In the genomic region with DNA sequence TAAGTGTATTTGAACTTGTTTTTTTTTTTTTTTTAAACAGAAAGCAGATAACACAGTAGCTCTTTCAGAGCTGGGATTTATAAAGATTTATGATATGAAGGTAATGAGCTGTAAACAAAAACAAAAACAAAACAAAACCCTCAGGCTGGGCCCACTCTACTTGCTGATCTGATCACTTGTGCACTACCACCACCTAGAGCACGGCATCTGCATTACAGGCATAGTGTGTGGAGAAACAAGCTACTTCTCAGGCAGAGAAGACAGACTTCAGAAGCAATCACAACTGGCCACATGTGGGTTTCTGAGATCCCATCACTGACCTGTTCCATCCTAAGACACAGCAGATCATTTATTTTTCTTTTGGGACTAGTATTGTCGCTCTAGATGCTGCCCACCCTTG, we compare ENCODE assay signal across 10 mouse cellular contexts. TPM values are rescaled to one million over a fixed set of nuclear protein-coding genes. Genes with fewer than 3 reads are reported as not detected.
DNase-seq lines count a peak whose midpoint lies in the region; ATAC-seq lines count a peak whose summit lies in the region.
"Had no signal": no experiment of that assay in that cellular context is flagged by ENCODE, and none has a peak within 500 bp of the region (broad histone marks: within the 10 kb centered on the region; RNA-seq: fewer than 3 reads in every experiment).

No protein-coding gene starts in this region.

- WGBS in kidney, embryonic 16.5 days = 33% methylated on average over 2 of the region's 2 CpGs

- no peak overlapping the region for H3K9ac ChIP-seq in kidney, embryonic 16.5 days (replicated peaks; ENCODE audit: low read length)
- H3K9ac ChIP-seq: midbrain, embryonic 12.5 days had no signal

- H3K4me2 ChIP-seq in kidney, embryonic 16.5 days (replicated peaks; ENCODE audit: low read depth, low read length) = no peak overlapping the region
- H3K4me2 ChIP-seq: midbrain, embryonic 12.5 days had no signal

- DNase-seq in kidney, adult 18-20 months = peak; percentile 33
- peak; percentile 7 for DNase-seq in CD4-positive helper T cell, adult 2 months (ENCODE audit: low read depth, low spot score)
- DNase-seq in MN1 (ENCODE audit: low spot score) = peak; percentile 43
- peak; percentile 19 for DNase-seq in kidney, postnatal 10 days
- DNase-seq in right cerebral cortex, postnatal 4 days = no peak
- DNase-seq in left cerebral cortex, postnatal 4 days = no peak
- DNase-seq in gastrocnemius, postnatal 10 days = no peak
- DNase-seq: right cerebral cortex, postnatal 14 days had no signal

- no peak overlapping the region for H3K4me3 ChIP-seq in kidney, embryonic 16.5 days (ENCODE audit: low read length)
- H3K4me3 ChIP-seq: midbrain, embryonic 12.5 days had no signal

- no peaks in the 10 kb centered on the region for H3K4me1 ChIP-seq in kidney, embryonic 16.5 days (ENCODE audit: insufficient read depth, low read length)
- H3K4me1 ChIP-seq: midbrain, embryonic 12.5 days had no signal

- H3K27ac ChIP-seq in kidney, embryonic 16.5 days (ENCODE audit: low read length) = no peak overlapping the region
- H3K27ac ChIP-seq: midbrain, embryonic 12.5 days had no signal

- no peaks in the 10 kb centered on the region for H3K27me3 ChIP-seq in kidney, embryonic 16.5 days (ENCODE audit: insufficient read depth, low read length)
- H3K27me3 ChIP-seq: midbrain, embryonic 12.5 days had no signal

- ATAC-seq in kidney, embryonic 16.5 days (ENCODE audit: low FRiP score, low TSS enrichment) = no peak

- no peaks in the 10 kb centered on the region for H3K36me3 ChIP-seq in kidney, embryonic 16.5 days (ENCODE audit: insufficient read depth, low read length)
- H3K36me3 ChIP-seq: midbrain, embryonic 12.5 days had no signal

- intact Hi-C loops in left cerebral cortex, postnatal 4 days (cut with DNase I) = no loop called here

- H3K9me3 ChIP-seq in kidney, embryonic 16.5 days (ENCODE audit: low read length) = no peaks in the 10 kb centered on the region
- H3K9me3 ChIP-seq: midbrain, embryonic 12.5 days had no signal

RNA-seq across cellular contexts. Expression of a gene that starts 38.6 kb away (rescaled TPM):
- 12.6 and 13.3 TPM in 2 replicates for polyA plus RNA-seq in kidney, embryonic 16.5 days (2015; fragmentation: Nextera tagmentation; extraction: Ambion mirVana)
- 10 to 100 TPM; 15.7 to 18.9 TPM for total RNA-seq in left cerebral cortex, postnatal 4 days (2021)
- 1 to 10 TPM; 1.4 to 2.2 TPM for total RNA-seq in gastrocnemius, postnatal 10 days (2021)

Comparison
In these comparisons a context has a peak if more than half of its experiments do, and no peak if none do; other contexts are left out.
1. DNase-seq: peak in kidney, adult 18-20 months (single experiment), CD4-positive helper T cell, adult 2 months (single experiment), MN1 (single experiment) and kidney, postnatal 10 days (single experiment); none in right cerebral cortex, postnatal 4 days (single experiment), left cerebral cortex, postnatal 4 days (single experiment) and gastrocnemius, postnatal 10 days (single experiment).
2. RNA of a gene that starts 38.6 kb away (total RNA-seq): 15.7 to 18.9 TPM in left cerebral cortex, postnatal 4 days; 1.4 to 2.2 TPM in gastrocnemius, postnatal 10 days; every median in the first group is over 4 times any median in the second.